Mouse (Mus musculus) retina, postnatal 7 days (tissue): ENCODE results near the gene March9.
"Not testable (repeated sequence)": the region's sequence is repeated elsewhere in the genome, so short reads cannot be mapped to it uniquely, and the experiment has no call there.

Experiments used
- DNase-seq: peaks from one replicate; pipeline ENCODE4 v3.0.0-alpha.2; 2012; ENCODE audit warnings: low read depth, low spot score

March9 gene

GRCm38 (mm10) chr10:127062503-127062902 is 2.5 kb upstream of the March9 start:
- no peak for DNase-seq

- DNase-seq: not testable (repeated sequence)
Observed at GRCm38 (mm10) chr10:127062101-127062500, 2.1 kb upstream of the March9 start.

- no peak for DNase-seq
Observed at GRCm38 (mm10) chr10:127061513-127061912, 1.5 kb upstream of the March9 start.

DNA sequence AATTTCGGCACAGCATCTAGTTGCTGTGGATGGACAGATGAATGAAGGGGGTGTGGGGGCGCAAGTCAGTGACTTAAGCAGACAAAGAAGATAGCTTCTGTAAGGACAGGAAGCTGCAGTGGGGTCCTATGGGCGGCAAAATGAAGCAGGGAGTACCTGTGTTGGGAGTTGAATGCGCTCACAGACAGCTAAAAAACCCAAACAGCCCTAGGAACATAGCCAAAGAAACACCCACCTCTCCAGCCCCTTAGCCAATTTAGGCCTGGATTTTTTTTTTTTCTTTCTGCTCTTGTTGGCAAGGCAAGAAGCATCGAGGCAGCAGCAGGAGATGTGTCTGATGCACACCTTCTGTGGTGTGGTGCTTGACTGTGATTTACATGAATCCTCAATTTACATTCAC is 1.1 kb upstream of the March9 start:
- no peak for DNase-seq

GRCm38 (mm10) chr10:127059174-127059967 is 613 bp downstream of the March9 start:
- DNase-seq: no peak

DNA sequence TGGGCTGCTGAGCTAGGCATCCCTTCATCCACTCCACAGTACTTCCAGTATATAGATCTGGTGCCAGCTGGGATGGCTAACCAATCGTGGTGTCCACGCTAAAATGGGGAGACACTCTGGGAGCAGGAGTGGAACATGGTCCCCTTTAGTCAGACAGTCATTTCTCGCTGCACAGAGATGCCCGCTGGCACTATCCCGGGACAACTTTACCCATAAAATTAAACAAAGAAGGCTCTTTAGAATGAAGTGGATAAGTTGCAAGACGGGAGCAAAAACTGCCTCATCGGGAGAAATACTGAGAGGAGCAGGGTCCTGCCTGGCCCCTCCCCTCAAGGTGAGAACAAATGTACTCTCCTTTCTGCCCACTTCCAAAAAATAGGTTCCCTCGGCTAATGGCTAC is 1.3 kb downstream of the March9 start:
- DNase-seq: no peak

- DNase-seq: peak; percentile 87
Observed at GRCm38 (mm10) chr10:127058161-127058560, 1.8 kb downstream of the March9 start.

DNA sequence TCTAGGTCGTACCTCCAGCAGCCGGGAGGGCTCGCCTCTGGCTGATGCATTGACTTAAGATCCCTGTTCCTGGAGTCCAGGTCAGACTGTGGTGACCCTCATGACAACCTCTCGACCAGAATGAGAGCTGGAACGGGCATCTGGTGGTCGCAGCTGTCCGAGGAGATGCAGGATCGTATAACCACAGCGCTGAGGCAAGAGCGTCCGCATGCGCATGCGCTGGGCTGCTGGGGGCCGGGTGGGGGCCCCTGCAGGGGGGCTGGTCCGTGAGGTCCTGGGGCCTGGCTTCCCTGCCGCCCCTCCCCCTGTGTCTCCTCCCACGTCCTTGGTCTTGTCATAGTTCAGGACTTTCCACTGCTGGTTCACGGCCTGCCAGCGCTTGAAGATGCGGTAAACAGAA is 3.5 kb downstream of the March9 start:
- no peak for DNase-seq

GRCm38 (mm10) chr10:127055406-127055805 is 4.6 kb downstream of the March9 start:
- no peak for DNase-seq

GRCm38 (mm10) chr10:127054646-127055045 is 5.3 kb downstream of the March9 start:
- no peak for DNase-seq

GRCm38 (mm10) chr10:127050119-127050474 is 9.9 kb downstream of the March9 start:
- no peak for DNase-seq

GRCm38 (mm10) chr10:127049395-127050118 is 10.4 kb downstream of the March9 start:
- no peak for DNase-seq

- DNase-seq: no peak
Observed at GRCm38 (mm10) chr10:127048608-127049394, 11.2 kb downstream of the March9 start.

GRCm38 (mm10) chr10:127047954-127048353 is 12.0 kb downstream of the March9 start, which contains the start of gene Cyp27b1:
Gene Cyp27b1 (plus strand): TSS chr10:127048250.
- DNase-seq: no peak

DNA sequence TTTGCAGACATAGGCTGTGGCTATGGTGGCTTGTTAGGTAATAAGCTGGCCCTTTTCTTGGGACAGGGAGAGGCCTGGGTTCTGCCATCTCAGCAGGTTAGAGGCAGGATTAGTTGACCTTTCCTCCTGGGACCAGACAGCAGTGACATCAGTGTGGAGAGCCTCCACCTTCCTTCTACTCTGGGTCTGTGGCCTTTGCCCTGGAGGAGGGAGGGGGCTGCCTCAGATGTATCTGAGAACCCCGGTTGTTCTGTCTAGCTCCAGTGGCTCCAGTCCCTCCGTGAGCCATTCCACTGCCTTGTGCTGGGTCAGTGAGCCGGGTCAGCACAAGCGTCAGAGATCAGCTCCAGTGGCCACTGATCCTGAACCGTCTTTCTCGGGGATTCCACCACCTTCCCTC is 16.8 kb downstream of the March9 start:
- no peak for DNase-seq

DNA sequence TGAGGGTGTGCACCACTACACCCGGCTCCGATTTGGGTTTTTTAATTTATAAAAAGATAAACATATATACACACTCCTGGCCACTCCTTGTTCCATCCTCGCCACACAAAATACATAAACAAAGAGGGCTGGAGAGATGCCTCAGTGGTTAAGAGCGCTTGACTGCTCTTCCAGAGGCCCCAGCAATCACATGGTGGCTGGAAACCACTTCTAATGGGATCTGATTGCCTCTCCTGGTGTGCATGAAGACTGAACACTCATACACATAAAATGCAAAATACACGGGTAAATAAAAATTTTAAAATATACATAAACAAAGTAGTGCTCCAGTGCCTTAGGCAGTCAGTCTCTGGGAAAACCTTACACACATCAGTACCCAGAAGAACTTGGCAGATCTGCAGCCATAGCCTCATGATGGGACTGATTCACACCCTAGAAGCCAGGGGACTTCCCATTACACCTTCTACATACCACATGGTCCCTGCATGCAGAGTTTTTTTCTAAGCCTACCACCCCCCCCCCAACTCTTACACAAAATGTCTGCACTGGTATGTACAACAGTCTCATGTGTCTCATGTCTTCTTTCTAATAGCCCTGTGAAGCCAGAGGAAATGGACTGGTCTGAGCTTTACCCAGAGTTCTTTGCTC is 17.4 kb downstream of the March9 start:
- DNase-seq: no peak

GRCm38 (mm10) chr10:127041774-127042338 is 18.1 kb downstream of the March9 start:
- DNase-seq: peak; percentile 84

GRCm38 (mm10) chr10:127041274-127041766 is 18.7 kb downstream of the March9 start, which contains the start of the genes Mettl1 and Eef1akmt3:
Gene Mettl1 (plus strand): TSS chr10:127041414.
Gene Eef1akmt3 (minus strand): TSS chr10:127041513.
- no peak for DNase-seq

DNA sequence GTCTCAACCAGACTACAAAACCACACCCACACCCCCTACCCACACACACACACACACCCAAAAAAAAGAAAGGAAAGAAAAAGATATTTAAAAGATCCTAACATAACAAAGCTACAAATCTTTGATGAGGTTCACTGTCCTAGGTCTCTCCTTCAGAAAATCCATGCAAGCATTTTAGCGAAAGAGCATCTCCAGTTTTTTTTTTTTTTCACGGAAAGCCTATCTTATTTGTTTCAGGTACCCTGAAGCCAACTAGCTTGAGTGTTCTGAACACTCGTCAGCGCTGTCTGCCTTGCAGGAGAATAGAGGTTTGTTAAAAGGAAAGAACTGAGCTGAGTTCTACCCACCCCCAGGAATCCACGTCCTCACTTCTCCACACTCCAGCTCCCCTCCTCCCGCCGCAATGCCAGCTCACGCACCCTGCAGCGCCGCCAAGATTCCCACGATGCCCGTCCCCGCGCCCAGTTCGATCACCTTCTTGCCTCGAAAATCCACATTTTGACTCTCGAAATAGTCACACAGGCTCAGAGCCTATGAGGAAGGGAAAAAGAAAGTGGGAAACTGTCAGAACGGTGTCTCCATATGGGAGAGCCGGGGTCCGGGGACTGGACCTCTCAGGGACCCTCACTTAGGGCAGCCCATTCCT is 19.3 kb downstream of the March9 start:
- DNase-seq: no peak

DNA sequence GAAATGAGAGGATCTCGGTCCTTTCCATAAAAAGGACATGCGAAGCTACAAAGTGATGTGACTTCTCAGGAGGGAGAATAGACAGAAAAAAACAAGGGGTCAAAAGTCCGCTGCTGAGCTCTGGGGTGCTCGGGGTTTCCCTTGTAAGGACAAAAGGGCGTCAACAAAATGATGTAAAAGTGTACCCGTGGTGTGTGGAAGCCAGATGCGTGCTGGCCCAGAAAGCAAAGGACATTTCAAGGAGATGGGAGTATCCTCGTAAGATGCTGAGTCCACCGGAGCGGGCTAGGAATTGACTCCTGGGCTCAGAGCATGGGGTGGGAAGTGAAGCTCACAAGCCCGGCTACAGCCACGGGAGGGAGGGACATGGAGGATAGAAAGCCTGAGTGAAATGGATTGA is 22.3 kb downstream of the March9 start:
- DNase-seq: no peak

- DNase-seq: no peak
Observed at GRCm38 (mm10) chr10:127036273-127036672, 23.7 kb downstream of the March9 start.
